Mouse (Mus musculus) intestine, embryonic 16.5 days (tissue): ENCODE results near the gene Rcsd1. TPM values are rescaled to one million over a fixed set of nuclear protein-coding genes. Genes with fewer than 3 reads are reported as not detected.

Experiments used
- ATAC-seq: fragments of 200-750 bp; cut with Nextera tagmentation; 2 replicates; pipeline ENCODE4 v1.8.0; 2017; ENCODE audit warnings: moderate TSS enrichment, moderate library complexity
- H3K27ac ChIP-seq: fragments of 300-500 bp; sonication (generic); 2 replicates; pipeline ENCODE4 v1.5.1; 2014; ENCODE audit warnings: mild to moderate bottlenecking, low read length
- H3K27me3 ChIP-seq: fragments of 300-500 bp; sonication (generic); replicated peaks from 2 replicates; pipeline ENCODE4 v1.6.1; 2014; ENCODE audit warnings: low read length, control low read depth, mixed read lengths; ENCODE audit not compliant: control insufficient read depth, insufficient read depth
- H3K36me3 ChIP-seq: fragments of 300-500 bp; sonication (generic); 2 replicates; pipeline ENCODE4 v1.6.1; 2014; ENCODE audit warnings: low read length, control low read depth; ENCODE audit not compliant: control insufficient read depth, insufficient read depth
- H3K4me1 ChIP-seq: fragments of 300-500 bp; sonication (generic); 2 replicates; pipeline ENCODE4 v1.6.1; 2014; ENCODE audit warnings: low read length, control low read depth, mixed read lengths; ENCODE audit not compliant: control insufficient read depth, insufficient read depth
- H3K4me2 ChIP-seq: fragments of 300-500 bp; sonication (generic); 2 replicates; pipeline ENCODE4 v1.6.1; 2014; ENCODE audit warnings: low read depth, low read length, control low read depth
- H3K4me3 ChIP-seq: fragments of 300-500 bp; sonication (generic); 2 replicates; pipeline ENCODE4 v1.5.1; 2014; ENCODE audit warnings: mild to moderate bottlenecking, low read length
- H3K9ac ChIP-seq: fragments of 300-500 bp; sonication (generic); 2 replicates; pipeline ENCODE4 v1.6.1; 2014; ENCODE audit warnings: low read depth, low read length
- H3K9me3 ChIP-seq: fragments of 300-500 bp; sonication (generic); 2 replicates; pipeline ENCODE4 v1.6.1; 2016; ENCODE audit warnings: low read length, control low read depth; ENCODE audit not compliant: control insufficient read depth
- WGBS: fragments of 180-500 bp; shearing (Covaris S2); extraction: QIAGEN DNeasy Blood & Tissue Kit; methylation state at CpG from one replicate; pipeline ENCODE4 v1.1.7; 2014; 5-methylcytosine and 5-hydroxymethylcytosine counted together
- polyA plus RNA-seq: library from polyadenylated mRNA; unstranded; fragments of >200 nt; fragmentation: Nextera tagmentation; extraction: Ambion mirVana; gene quantifications from 2 replicates; pipeline ENCODE4 v1.2.1, GENCODE M21; 2015

Gene Rcsd1
- 28.7 and 32.4 TPM in 2 replicates for polyA plus RNA-seq

DNA sequence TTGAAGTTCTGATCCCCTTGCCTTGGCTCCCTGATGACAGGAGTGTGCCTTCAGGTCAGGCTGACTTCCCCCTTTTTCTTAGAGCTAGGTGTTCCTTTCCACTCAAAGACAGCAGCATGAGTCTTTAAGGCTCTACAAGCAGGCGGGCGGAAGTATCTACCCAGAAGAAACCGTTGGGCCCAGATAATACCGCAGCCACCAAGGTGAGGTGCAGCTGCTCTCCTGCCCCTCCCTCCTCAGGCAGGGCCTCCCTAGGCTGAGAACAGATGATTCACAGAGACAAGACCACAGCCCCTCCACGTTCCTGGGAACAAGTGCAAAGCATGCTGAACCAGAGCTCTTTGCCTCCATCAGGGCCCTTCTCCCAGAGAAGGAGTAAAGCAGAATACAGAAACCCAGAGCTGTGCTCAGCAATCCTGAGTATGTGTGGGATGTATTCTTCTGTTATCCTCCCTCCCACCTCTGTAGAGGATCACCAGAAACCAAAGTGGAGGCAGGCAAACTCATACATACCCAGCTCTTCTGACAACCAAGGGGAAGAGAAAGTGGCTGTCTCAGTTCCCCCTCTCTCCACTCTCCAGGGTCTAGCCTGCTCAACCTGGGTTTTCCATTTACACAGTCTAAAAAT is at the start of gene Rcsd1:
Rcsd1 (minus strand) TSS at position 129 of the 628 bp plus-strand sequence.
- Histone ChIP-seq H3K4me1 (peaks cover 29% of the 10 kb centered on the region), H3K27me3 (no peaks in the 10 kb centered on the region), H3K4me3 (peak within 1 kb of the TSS; percentile 75), H3K4me2 (peak within 1 kb of the TSS; percentile 87; the same call in 1 of the 2 replicates), H3K36me3 (no peaks in the 10 kb centered on the region), H3K9me3 (no peaks in the 10 kb centered on the region), H3K27ac (peak within 1 kb of the TSS; percentile 74), H3K9ac (peak within 1 kb of the TSS; percentile 84; the same call in 1 of the 2 replicates)
- 52% methylated on average over 5 of the region's 5 CpGs for whole genome bisulfite sequencing
- ATAC-seq = no peak

DNA sequence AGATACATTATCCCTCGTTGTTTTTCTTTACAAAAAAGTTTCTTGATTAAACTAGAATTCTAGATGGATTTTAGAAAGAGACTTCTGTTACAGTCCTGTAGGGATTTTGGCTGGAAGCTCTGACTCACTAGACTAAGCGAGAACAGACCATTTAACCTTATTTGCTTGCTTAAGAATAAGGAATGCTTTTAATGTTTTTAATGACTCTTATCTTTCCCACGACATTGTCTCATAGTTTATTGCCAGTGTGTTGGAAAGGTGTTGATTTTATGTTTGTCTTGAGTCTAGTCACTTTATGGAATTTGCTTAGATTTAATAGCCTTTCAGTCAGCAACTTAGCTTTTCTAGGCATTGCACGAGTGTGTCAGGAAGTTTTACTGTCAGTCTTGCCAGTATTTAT is 45.6 kb upstream of the Rcsd1 start:
- H3K9me3 ChIP-seq = no peaks in the 10 kb centered on the region
- H3K36me3 ChIP-seq = no peaks in the 10 kb centered on the region
- H3K4me2 ChIP-seq = no peak overlapping the region
- ATAC-seq = no peak
- H3K27me3 ChIP-seq = no peaks in the 10 kb centered on the region
- H3K27ac ChIP-seq = no peak overlapping the region
- no peaks in the 10 kb centered on the region for H3K4me1 ChIP-seq
- no peak overlapping the region for H3K4me3 ChIP-seq
- no peak overlapping the region for H3K9ac ChIP-seq
- 39% methylated on average over 4 of the region's 4 CpGs for WGBS

- Histone ChIP-seq H3K4me2 (no peak overlapping the region), H3K36me3 (no peaks in the 10 kb centered on the region), H3K9ac (no peak overlapping the region), H3K4me3 (no peak overlapping the region), H3K27me3 (no peaks in the 10 kb centered on the region), H3K27ac (no peak overlapping the region), H3K9me3 (no peaks in the 10 kb centered on the region), H3K4me1 (no peaks in the 10 kb centered on the region)
- 82% methylated on average over 6 of the region's 6 CpGs for WGBS
- no peak for ATAC-seq
These were observed 44.6 kb upstream of the Rcsd1 start for GRCm38 (mm10) chr1:165754205-165754604.

DNA sequence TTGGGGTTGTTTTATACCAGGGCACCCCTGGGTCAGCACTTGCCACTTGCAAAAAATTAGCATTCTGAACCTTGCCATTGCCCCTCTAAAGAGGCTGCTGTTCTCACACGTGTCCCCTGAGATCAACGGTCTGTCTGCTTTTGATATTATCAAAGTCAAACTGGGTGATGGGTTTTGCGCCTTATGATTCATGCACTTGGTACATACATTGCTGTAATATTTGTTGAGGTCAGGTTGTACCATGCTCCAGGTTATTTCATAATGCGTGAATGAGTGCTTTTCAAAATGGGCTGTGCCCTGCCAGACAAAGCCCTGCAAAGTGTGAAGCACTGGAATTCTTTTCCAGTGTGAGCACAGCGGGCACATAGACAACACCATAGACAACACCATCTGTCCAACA is 42.3 kb upstream of the Rcsd1 start:
- Histone ChIP-seq H3K27me3 (no peaks in the 10 kb centered on the region), H3K4me1 (no peaks in the 10 kb centered on the region), H3K9ac (no peak overlapping the region), H3K36me3 (no peaks in the 10 kb centered on the region), H3K9me3 (no peaks in the 10 kb centered on the region), H3K4me2 (no peak overlapping the region), H3K27ac (no peak overlapping the region), H3K4me3 (no peak overlapping the region)
- no peak for ATAC-seq
- 75% methylated on average over 5 of the region's 5 CpGs for WGBS

DNA sequence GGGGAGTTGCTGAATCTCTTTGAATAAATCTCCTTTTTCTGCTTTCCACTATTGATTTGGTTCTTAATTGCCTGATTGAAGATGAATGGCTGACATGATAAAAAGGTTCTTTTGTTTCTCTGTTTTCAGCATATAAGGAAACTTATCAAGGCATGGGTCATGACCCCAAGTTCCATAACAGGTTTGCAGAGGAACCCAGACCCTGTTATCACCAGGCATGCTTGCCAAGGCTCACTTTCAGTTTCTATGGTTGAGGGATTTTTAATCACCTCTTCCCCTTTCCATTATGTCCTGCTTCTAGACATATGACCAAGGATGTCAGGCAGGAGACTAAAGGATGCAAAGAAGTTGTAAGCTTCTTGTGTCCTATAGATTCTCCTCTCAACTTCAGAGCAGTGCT is 41.6 kb upstream of the Rcsd1 start:
- Histone ChIP-seq H3K9ac (no peak overlapping the region), H3K4me2 (no peak overlapping the region), H3K27me3 (no peaks in the 10 kb centered on the region), H3K9me3 (no peaks in the 10 kb centered on the region), H3K4me1 (no peaks in the 10 kb centered on the region), H3K4me3 (no peak overlapping the region), H3K36me3 (no peaks in the 10 kb centered on the region), H3K27ac (no peak overlapping the region)
- no peak for ATAC-seq

DNA sequence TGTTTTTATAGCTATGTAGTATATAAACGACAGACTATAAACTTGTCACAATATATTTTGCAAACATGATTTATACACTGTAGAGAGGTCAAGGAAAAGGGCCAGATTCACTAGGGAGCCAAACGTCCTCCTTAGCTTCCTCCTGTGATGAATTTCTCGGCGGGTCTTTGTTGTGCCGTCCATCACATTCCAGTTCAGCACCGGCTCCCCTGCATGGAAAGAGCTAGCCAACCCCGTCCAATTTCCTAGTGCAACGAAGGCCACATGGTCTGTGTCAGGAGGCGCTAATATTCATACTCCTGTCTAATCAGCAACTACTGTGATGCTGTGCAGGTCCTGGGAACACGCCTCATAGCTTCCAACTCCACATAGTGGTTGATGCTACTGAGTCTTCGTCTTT is 38.5 kb upstream of the Rcsd1 start:
- Histone ChIP-seq H3K4me2 (0 out of 2 replicates have a peak overlapping the region, but pooled peaks have one; percentile 2), H3K9ac (no peak overlapping the region), H3K36me3 (no peaks in the 10 kb centered on the region), H3K27me3 (no peaks in the 10 kb centered on the region), H3K4me1 (no peaks in the 10 kb centered on the region), H3K4me3 (no peak overlapping the region), H3K27ac (no peak overlapping the region), H3K9me3 (no peaks in the 10 kb centered on the region)
- 24% methylated on average over 11 of the region's 11 CpGs for WGBS
- peak; percentile 81 for ATAC-seq

GRCm38 (mm10) chr1:165741989-165742388 is 32.4 kb upstream of the Rcsd1 start:
- H3K9me3 ChIP-seq = no peaks in the 10 kb centered on the region
- no peak overlapping the region for H3K4me3 ChIP-seq
- H3K27ac ChIP-seq = no peak overlapping the region
- ATAC-seq = no peak
- H3K9ac ChIP-seq = no peak overlapping the region
- H3K4me2 ChIP-seq = no peak overlapping the region
- H3K4me1 ChIP-seq = no peaks in the 10 kb centered on the region
- no peaks in the 10 kb centered on the region for H3K27me3 ChIP-seq
- H3K36me3 ChIP-seq = no peaks in the 10 kb centered on the region
- 81% methylated on average over 8 of the region's 8 CpGs for WGBS

DNA sequence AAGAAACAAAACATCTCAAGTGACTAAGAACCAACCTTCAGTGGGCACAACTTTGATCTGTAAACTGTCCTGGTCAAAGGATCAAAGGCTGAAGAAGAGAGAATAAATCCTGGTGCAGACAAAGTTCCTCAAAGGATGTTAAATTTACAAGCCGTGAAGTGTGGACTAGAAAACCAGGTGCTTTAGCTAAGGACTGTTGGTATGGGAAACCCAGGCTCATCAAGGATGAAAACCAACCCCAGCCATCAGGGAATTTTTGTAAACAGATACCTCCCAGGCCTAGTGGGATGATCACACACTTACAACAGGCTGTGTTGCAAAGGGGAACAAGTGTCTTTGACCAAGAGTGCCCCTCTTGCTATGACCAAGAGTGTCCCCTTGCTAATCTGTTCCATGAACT is 29.4 kb upstream of the Rcsd1 start:
- Histone ChIP-seq H3K9me3 (no peaks in the 10 kb centered on the region), H3K4me1 (peaks cover 3% of the 10 kb centered on the region; the same call in 1 of the 2 replicates), H3K4me3 (no peak overlapping the region), H3K4me2 (no peak overlapping the region), H3K27ac (no peak overlapping the region), H3K36me3 (no peaks in the 10 kb centered on the region), H3K9ac (no peak overlapping the region), H3K27me3 (no peaks in the 10 kb centered on the region)
- no peak for ATAC-seq
- 65% methylated on average over 1 of the region's 1 CpGs for WGBS

GRCm38 (mm10) chr1:165737867-165738266 is 28.3 kb upstream of the Rcsd1 start:
- H3K4me2 ChIP-seq = no peak overlapping the region
- no peaks in the 10 kb centered on the region for H3K27me3 ChIP-seq
- H3K36me3 ChIP-seq = no peaks in the 10 kb centered on the region
- 66% methylated on average over 3 of the region's 3 CpGs for WGBS
- H3K4me1 ChIP-seq = peaks cover 3% of the 10 kb centered on the region; the same call in 1 of the 2 replicates
- no peak for ATAC-seq
- no peak overlapping the region for H3K27ac ChIP-seq
- no peaks in the 10 kb centered on the region for H3K9me3 ChIP-seq
- H3K4me3 ChIP-seq = no peak overlapping the region
- H3K9ac ChIP-seq = no peak overlapping the region

GRCm38 (mm10) chr1:165737451-165737850 is 27.9 kb upstream of the Rcsd1 start:
- no peak overlapping the region for H3K9ac ChIP-seq
- H3K27ac ChIP-seq = no peak overlapping the region
- WGBS = 47% methylated on average over 5 of the region's 5 CpGs
- no peaks in the 10 kb centered on the region for H3K27me3 ChIP-seq
- no peak overlapping the region for H3K4me2 ChIP-seq
- H3K4me3 ChIP-seq = no peak overlapping the region
- H3K9me3 ChIP-seq = no peaks in the 10 kb centered on the region
- no peak for ATAC-seq
- no peaks in the 10 kb centered on the region for H3K36me3 ChIP-seq
- H3K4me1 ChIP-seq = peaks cover 3% of the 10 kb centered on the region; the same call in 1 of the 2 replicates
